Mouse (Mus musculus): ENCODE data around the gene Tfpi2. TPM values are rescaled to one million over a fixed set of nuclear protein-coding genes. Genes with fewer than 3 reads are reported as not detected.

Gene Tfpi2
- polyA plus RNA-seq (2016; fragmentation: Nextera tagmentation; extraction: Ambion mirVana), result 0.20 and 0.46 TPM in 2 replicates

GRCm38 (mm10) chr6:3988750-3989149 lies at the start of gene Tfpi2:
Gene Tfpi2, minus strand, starts transcription at chr6:3988919.
- WGBS, result 82% methylated on average over 3 of the region's 3 CpGs
- H3K36me3 ChIP-seq, result no peaks in the 10 kb centered on the region
- no peak within 1 kb of the TSS for H3K9ac ChIP-seq (replicated peaks)

GRCm38 (mm10) chr6:4030956-4031355 lies 42.2 kb upstream of the Tfpi2 start:
- no peak overlapping the region for H3K9ac ChIP-seq (replicated peaks)
- WGBS, result 85% methylated on average over 3 of the region's 3 CpGs

More at GRCm38 (mm10) chr6:3988750-3989149, at the start of gene Tfpi2:
- no peaks in the 10 kb centered on the region for H3K9me3 ChIP-seq
- H3K4me1 ChIP-seq, result no peaks in the 10 kb centered on the region
- no peak within 1 kb of the TSS for H3K4me3 ChIP-seq
- no peak for ATAC-seq (ENCODE audit: low FRiP score, low read depth)
- H3K27me3 ChIP-seq, result no peaks in the 10 kb centered on the region
- H3K4me2 ChIP-seq (replicated peaks), result no peak within 1 kb of the TSS
- no peak within 1 kb of the TSS for H3K27ac ChIP-seq (replicated peaks)

GRCm38 (mm10) chr6:4026367-4026766 lies 37.6 kb upstream of the Tfpi2 start:
- ATAC-seq (ENCODE audit: low FRiP score, low read depth), result no peak
- Histone ChIP-seq H3K36me3 (no peaks in the 10 kb centered on the region), H3K9me3 (no peaks in the 10 kb centered on the region), H3K9ac (replicated peaks) (no peak overlapping the region), H3K4me3 (no peak overlapping the region), H3K27ac (replicated peaks) (no peak overlapping the region), H3K4me1 (no peaks in the 10 kb centered on the region), H3K27me3 (no peaks in the 10 kb centered on the region), H3K4me2 (replicated peaks) (no peak overlapping the region)
- 80% methylated on average over 2 of the region's 2 CpGs for WGBS

More at GRCm38 (mm10) chr6:4030956-4031355, 42.2 kb upstream of the Tfpi2 start:
- H3K27ac ChIP-seq (replicated peaks), result no peak overlapping the region
- H3K4me3 ChIP-seq, result no peak overlapping the region
- no peaks in the 10 kb centered on the region for H3K27me3 ChIP-seq
- no peak for ATAC-seq (ENCODE audit: low FRiP score, low read depth)
- H3K9me3 ChIP-seq, result no peaks in the 10 kb centered on the region
- H3K4me2 ChIP-seq (replicated peaks), result no peak overlapping the region
- no peaks in the 10 kb centered on the region for H3K4me1 ChIP-seq
- H3K36me3 ChIP-seq, result no peaks in the 10 kb centered on the region

GRCm38 (mm10) chr6:4022645-4023044 lies 33.9 kb upstream of the Tfpi2 start:
- no peak for ATAC-seq (ENCODE audit: low FRiP score, low read depth)
- Histone ChIP-seq H3K27ac (replicated peaks) (no peak overlapping the region), H3K36me3 (no peaks in the 10 kb centered on the region), H3K4me1 (no peaks in the 10 kb centered on the region), H3K4me2 (replicated peaks) (no peak overlapping the region), H3K27me3 (no peaks in the 10 kb centered on the region), H3K4me3 (no peak overlapping the region), H3K9ac (replicated peaks) (no peak overlapping the region), H3K9me3 (no peaks in the 10 kb centered on the region)
- WGBS, result 79% methylated on average over 1 of the region's 1 CpGs

- H3K27ac ChIP-seq (replicated peaks), result no peak overlapping the region
- H3K4me2 ChIP-seq (replicated peaks), result no peak overlapping the region
- no peaks in the 10 kb centered on the region for H3K9me3 ChIP-seq
- no peak overlapping the region for H3K4me3 ChIP-seq
- H3K9ac ChIP-seq (replicated peaks), result no peak overlapping the region
- H3K4me1 ChIP-seq, result no peaks in the 10 kb centered on the region
- H3K27me3 ChIP-seq, result no peaks in the 10 kb centered on the region
- H3K36me3 ChIP-seq, result no peaks in the 10 kb centered on the region
- ATAC-seq (ENCODE audit: low FRiP score, low read depth), result no peak
Measured at GRCm38 (mm10) chr6:4009548-4009947, 20.8 kb upstream of the Tfpi2 start.

GRCm38 (mm10) chr6:4008501-4009040 lies 19.9 kb upstream of the Tfpi2 start:
- H3K4me1 ChIP-seq, result peaks cover 6% of the 10 kb centered on the region
- H3K4me2 ChIP-seq (replicated peaks), result no peak overlapping the region
- H3K9me3 ChIP-seq, result no peaks in the 10 kb centered on the region
- H3K4me3 ChIP-seq, result no peak overlapping the region
- 0 out of 2 replicates have a peak, but pooled peaks cover 3% of the 10 kb centered on the region for H3K27me3 ChIP-seq
- H3K27ac ChIP-seq (replicated peaks), result no peak overlapping the region
- no peaks in the 10 kb centered on the region for H3K36me3 ChIP-seq
- no peak overlapping the region for H3K9ac ChIP-seq (replicated peaks)
- no peak for ATAC-seq (ENCODE audit: low FRiP score, low read depth)
- 82% methylated on average over 2 of the region's 2 CpGs for WGBS

- Histone ChIP-seq H3K4me3 (no peak overlapping the region), H3K27me3 (0 out of 2 replicates have a peak, but pooled peaks cover 3% of the 10 kb centered on the region), H3K27ac (replicated peaks) (no peak overlapping the region), H3K36me3 (no peaks in the 10 kb centered on the region), H3K4me1 (peaks cover 6% of the 10 kb centered on the region), H3K4me2 (replicated peaks) (no peak overlapping the region), H3K9ac (replicated peaks) (no peak overlapping the region), H3K9me3 (no peaks in the 10 kb centered on the region)
- WGBS, result 81% methylated on average over 2 of the region's 2 CpGs
- ATAC-seq (ENCODE audit: low FRiP score, low read depth), result no peak
Measured at GRCm38 (mm10) chr6:4004808-4005207, 16.1 kb upstream of the Tfpi2 start.

DNA sequence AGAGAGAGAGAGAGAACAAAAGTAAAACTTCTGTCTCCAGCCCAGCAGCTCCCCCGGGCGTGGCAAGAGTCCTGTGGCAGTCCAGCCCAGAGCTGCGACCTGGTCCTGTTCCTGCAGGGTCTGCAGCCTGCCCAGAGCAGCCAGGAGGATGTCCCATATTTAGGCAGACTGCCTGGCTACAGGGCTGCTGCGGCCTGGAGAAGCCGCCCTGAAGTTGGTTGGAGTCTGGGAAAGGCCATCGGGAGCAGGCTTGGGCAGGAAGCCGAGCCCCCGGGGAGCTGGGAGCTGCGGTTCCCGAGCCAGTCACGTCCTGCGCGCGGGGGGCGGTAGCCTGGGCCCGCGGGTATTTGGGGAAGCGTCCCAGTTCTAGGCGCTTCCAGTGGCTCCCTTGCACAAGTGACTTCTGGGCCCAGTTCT lies 15.2 kb upstream of the Tfpi2 start, which contains the start of gene Gng11:
Gene Gng11 (plus strand): TSS at position 15 of the 417 bp plus-strand sequence.
- Histone ChIP-seq H3K4me2 (replicated peaks) (peak within 1 kb of the TSS; percentile 62), H3K4me1 (peaks cover 6% of the 10 kb centered on the region), H3K36me3 (no peaks in the 10 kb centered on the region), H3K27ac (replicated peaks) (peak within 1 kb of the TSS; percentile 35; the same call in 1 of the 2 replicates), H3K9me3 (no peaks in the 10 kb centered on the region), H3K4me3 (peak within 1 kb of the TSS; percentile 38), H3K27me3 (0 out of 2 replicates have a peak, but pooled peaks cover 3% of the 10 kb centered on the region), H3K9ac (replicated peaks) (peak within 1 kb of the TSS; percentile 54)
- ATAC-seq (ENCODE audit: low FRiP score, low read depth), result peak; percentile 74
- 3% methylated on average over 19 of the region's 19 CpGs for WGBS

DNA sequence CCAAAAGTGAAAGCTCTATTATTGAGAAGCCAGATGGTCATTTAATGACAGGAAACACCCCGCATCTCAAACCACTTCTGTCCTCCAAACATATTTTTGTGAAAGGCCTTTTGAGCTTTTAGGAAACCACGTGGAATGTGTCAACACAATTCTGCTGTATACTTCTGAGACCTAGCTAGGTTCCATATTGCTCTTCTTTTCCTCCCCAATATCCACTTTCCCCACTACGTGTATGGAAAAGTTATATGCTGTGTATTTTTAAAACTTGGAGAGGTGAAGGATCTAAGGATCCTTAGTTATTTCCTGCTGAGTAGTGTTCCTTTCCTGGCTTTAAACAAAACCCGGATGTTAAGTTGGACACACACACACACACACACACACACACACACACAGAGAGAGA lies 14.7 kb upstream of the Tfpi2 start:
- Histone ChIP-seq H3K4me2 (replicated peaks) (peak overlapping the region; percentile 62), H3K27me3 (0 out of 2 replicates have a peak, but pooled peaks cover 3% of the 10 kb centered on the region), H3K9ac (replicated peaks) (no peak overlapping the region), H3K4me3 (no peak overlapping the region), H3K4me1 (peaks cover 6% of the 10 kb centered on the region), H3K27ac (replicated peaks) (no peak overlapping the region), H3K36me3 (no peaks in the 10 kb centered on the region), H3K9me3 (no peaks in the 10 kb centered on the region)
- ATAC-seq (ENCODE audit: low FRiP score, low read depth), result no peak
- WGBS, result 62% methylated on average over 4 of the region's 4 CpGs

GRCm38 (mm10) chr6:4000716-4001115 lies 12.0 kb upstream of the Tfpi2 start:
- Histone ChIP-seq H3K4me2 (replicated peaks) (no peak overlapping the region), H3K4me1 (peaks cover 6% of the 10 kb centered on the region), H3K27me3 (0 out of 2 replicates have a peak, but pooled peaks cover 3% of the 10 kb centered on the region), H3K9ac (replicated peaks) (no peak overlapping the region), H3K36me3 (no peaks in the 10 kb centered on the region), H3K27ac (replicated peaks) (no peak overlapping the region), H3K9me3 (no peaks in the 10 kb centered on the region), H3K4me3 (no peak overlapping the region)
- WGBS, result 87% methylated on average over 3 of the region's 3 CpGs
- no peak for ATAC-seq (ENCODE audit: low FRiP score, low read depth)

GRCm38 (mm10) chr6:3999296-3999695 lies 10.6 kb upstream of the Tfpi2 start:
- Histone ChIP-seq H3K4me1 (peaks cover 5% of the 10 kb centered on the region), H3K4me3 (no peak overlapping the region), H3K36me3 (no peaks in the 10 kb centered on the region), H3K9me3 (no peaks in the 10 kb centered on the region), H3K9ac (replicated peaks) (no peak overlapping the region), H3K27ac (replicated peaks) (no peak overlapping the region), H3K4me2 (replicated peaks) (no peak overlapping the region), H3K27me3 (0 out of 2 replicates have a peak, but pooled peaks cover 3% of the 10 kb centered on the region)
- 67% methylated on average over 6 of the region's 6 CpGs for WGBS
- ATAC-seq (ENCODE audit: low FRiP score, low read depth), result no peak

GRCm38 (mm10) chr6:3998089-3998488 lies 9.4 kb upstream of the Tfpi2 start:
- H3K4me2 ChIP-seq (replicated peaks), result no peak overlapping the region
- H3K27ac ChIP-seq (replicated peaks), result no peak overlapping the region
- no peaks in the 10 kb centered on the region for H3K27me3 ChIP-seq
- ATAC-seq (ENCODE audit: low FRiP score, low read depth), result no peak
- H3K36me3 ChIP-seq, result no peaks in the 10 kb centered on the region
- 78% methylated on average over 4 of the region's 4 CpGs for WGBS
- no peaks in the 10 kb centered on the region for H3K9me3 ChIP-seq
- H3K4me1 ChIP-seq, result no peaks in the 10 kb centered on the region
- H3K9ac ChIP-seq (replicated peaks), result no peak overlapping the region
- no peak overlapping the region for H3K4me3 ChIP-seq

DNA sequence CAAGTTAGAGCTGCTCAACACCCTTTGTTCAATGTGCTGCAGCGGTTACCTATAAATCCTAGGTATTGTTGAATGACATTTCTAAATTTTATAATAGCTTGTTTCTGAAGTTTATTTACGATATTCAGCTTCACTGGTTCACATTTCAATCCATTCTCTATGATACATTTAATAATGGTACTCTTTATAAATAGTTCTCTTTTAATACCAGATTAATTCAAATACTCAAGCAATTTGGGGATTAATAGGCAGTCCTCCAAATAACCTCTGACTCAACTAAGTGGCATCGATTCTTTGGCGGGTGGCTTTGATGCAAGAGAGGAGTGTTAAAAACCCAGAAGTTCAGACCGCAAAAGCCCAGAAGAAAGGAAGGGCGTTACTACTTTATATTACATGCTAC lies 4.8 kb upstream of the Tfpi2 start, which contains the start of gene Gngt1:
Gene Gngt1 (plus strand): TSS at position 301 of the 400 bp plus-strand sequence.
- WGBS, result 92% methylated on average over 6 of the region's 6 CpGs
- Histone ChIP-seq H3K4me3 (no peak within 1 kb of the TSS), H3K36me3 (no peaks in the 10 kb centered on the region), H3K4me1 (no peaks in the 10 kb centered on the region), H3K27ac (replicated peaks) (no peak within 1 kb of the TSS), H3K9me3 (no peaks in the 10 kb centered on the region), H3K27me3 (no peaks in the 10 kb centered on the region), H3K9ac (replicated peaks) (no peak within 1 kb of the TSS), H3K4me2 (replicated peaks) (no peak within 1 kb of the TSS)
- no peak for ATAC-seq (ENCODE audit: low FRiP score, low read depth)
